Mouse (Mus musculus): ENCODE data around the gene Arhgef6. TPM values are rescaled to one million over a fixed set of nuclear protein-coding genes. Genes with fewer than 3 reads are reported as not detected.

Gene Arhgef6
- total and polyA plus RNA-seq, 3 experiments, result 1.1 to 3.3 TPM; not detected in 1

- H3K36me3 ChIP-seq (ENCODE audit: control insufficient read depth in 1 of 2, insufficient read depth in 2 of 2, low read length in 2 of 2), result no peaks in the 10 kb centered on the region
- H3K4me3 ChIP-seq (ENCODE audit: control insufficient read depth in 1 of 2, insufficient read depth in 1 of 2, low read depth in 2 of 2, low read length in 2 of 2), result no peak overlapping the region
- H3K27me3 ChIP-seq (ENCODE audit: control insufficient read depth in 1 of 2, insufficient read depth in 2 of 2, low read length in 2 of 2), result no peaks in the 10 kb centered on the region
- no peak overlapping the region for H3K27ac ChIP-seq (ENCODE audit: control insufficient read depth, low read depth, low read length)
- no peak for DNase-seq (ENCODE audit: low read depth, low spot score)
- no peak overlapping the region for H3K9ac ChIP-seq (ENCODE audit: control insufficient read depth, low read depth, low read length, poor library complexity, severe bottlenecking)
- H3K4me1 ChIP-seq (ENCODE audit: control insufficient read depth in 1 of 2, insufficient read depth in 2 of 2, low read length in 2 of 2), result no peaks in the 10 kb centered on the region
- no peaks in the 10 kb centered on the region for H3K9me3 ChIP-seq (replicated peaks; ENCODE audit: insufficient read depth, low read length)
- H3K79me2 ChIP-seq (ENCODE audit: control insufficient read depth, insufficient read depth, low read length, poor library complexity), result no peaks in the 10 kb centered on the region
- TF ChIP-seq EP300 (IDR thresholded peaks at IDR 0.05; ENCODE audit: low read depth in 1 of 2, low read length in 2 of 2) (no peak), MYB (IDR thresholded peaks at IDR 0.05; ENCODE audit: low read depth, low read length) (no peak), ELF1 (IDR thresholded peaks at IDR 0.05; ENCODE audit: low read depth, low read length) (no peak), SMC3 (IDR thresholded peaks at IDR 0.05; ENCODE audit: low read depth, low read length) (no peak), JUND (IDR thresholded peaks at IDR 0.05; ENCODE audit: low read depth, low read length) (no peak), RCOR1 (IDR thresholded peaks at IDR 0.05; ENCODE audit: low read depth, low read length) (no peak), MAZ (IDR thresholded peaks at IDR 0.05; ENCODE audit: low read depth, low read length) (no peak), ZC3H11A (IDR thresholded peaks at IDR 0.05; ENCODE audit: low read depth, low read length) (no peak), ETS1 (IDR thresholded peaks at IDR 0.05; ENCODE audit: low read depth, low read length) (no peak), TAL1 (IDR thresholded peaks at IDR 0.05; ENCODE audit: low read length) (no peak), KAT2A (conservative IDR thresholded peaks at IDR 0.05; ENCODE audit: low read depth, low read length) (no peak), ZMIZ1 (IDR thresholded peaks at IDR 0.05; ENCODE audit: low read depth, low read length) (no peak)
Measured at GRCm38 (mm10) chrX:57324891-57325290, 13.6 kb downstream of the Arhgef6 start.

- Histone ChIP-seq H3K9me3 (replicated peaks; ENCODE audit: insufficient read depth, low read length) (no peaks in the 10 kb centered on the region), H3K4me3 (ENCODE audit: control insufficient read depth in 1 of 2, insufficient read depth in 1 of 2, low read depth in 2 of 2, low read length in 2 of 2) (no peak overlapping the region), H3K36me3 (ENCODE audit: control insufficient read depth in 1 of 2, insufficient read depth in 2 of 2, low read length in 2 of 2) (no peaks in the 10 kb centered on the region), H3K9ac (ENCODE audit: control insufficient read depth, low read depth, low read length, poor library complexity, severe bottlenecking) (no peak overlapping the region), H3K27ac (ENCODE audit: control insufficient read depth, low read depth, low read length) (no peak overlapping the region), H3K27me3 (ENCODE audit: control insufficient read depth in 1 of 2, insufficient read depth in 2 of 2, low read length in 2 of 2) (no peaks in the 10 kb centered on the region), H3K79me2 (ENCODE audit: control insufficient read depth, insufficient read depth, low read length, poor library complexity) (no peaks in the 10 kb centered on the region), H3K4me1 (ENCODE audit: control insufficient read depth in 1 of 2, insufficient read depth in 2 of 2, low read length in 2 of 2) (no peaks in the 10 kb centered on the region)
- TF ChIP-seq POLR2AphosphoS5 (IDR thresholded peaks at IDR 0.05; ENCODE audit: borderline replicate concordance, low read depth, low read length) (no peak), ETS1 (IDR thresholded peaks at IDR 0.05; ENCODE audit: low read depth, low read length) (no peak), UBTF (IDR thresholded peaks at IDR 0.05; ENCODE audit: borderline replicate concordance, insufficient read depth, low read depth, low read length) (no peak), USF2 (IDR thresholded peaks at IDR 0.05; ENCODE audit: borderline replicate concordance in 1 of 2, insufficient read depth in 1 of 2, low read depth in 1 of 2, low read length in 2 of 2) (no peak), MAFK (IDR thresholded peaks at IDR 0.05; ENCODE audit: borderline replicate concordance, low read depth, low read length) (no peak), MXI1 (IDR thresholded peaks at IDR 0.05; ENCODE audit: low read depth, low read length) (no peak), ELF1 (IDR thresholded peaks at IDR 0.05; ENCODE audit: low read depth, low read length) (no peak), MAZ (IDR thresholded peaks at IDR 0.05; ENCODE audit: low read depth, low read length) (no peak), ZNF384 (IDR thresholded peaks at IDR 0.05; ENCODE audit: low read depth, low read length) (no peak), E2F4 (IDR thresholded peaks at IDR 0.05; ENCODE audit: borderline replicate concordance, low read depth, low read length) (no peak), SIN3A (IDR thresholded peaks at IDR 0.05; ENCODE audit: low read length) (no peak)
- no peak for DNase-seq (ENCODE audit: low read depth, low spot score)
Measured at GRCm38 (mm10) chrX:57312066-57312465, 26.5 kb downstream of the Arhgef6 start.

Measured in MEL (cell line).